Mouse (Mus musculus) ES-CJ7 (cell line): ENCODE results near the gene Ell.

Source experiments
- DNase-seq: peaks from one replicate; pipeline ENCODE4 v3.0.0; 2011; ENCODE audit warnings: low read depth, low spot score

The Ell gene

DNA sequence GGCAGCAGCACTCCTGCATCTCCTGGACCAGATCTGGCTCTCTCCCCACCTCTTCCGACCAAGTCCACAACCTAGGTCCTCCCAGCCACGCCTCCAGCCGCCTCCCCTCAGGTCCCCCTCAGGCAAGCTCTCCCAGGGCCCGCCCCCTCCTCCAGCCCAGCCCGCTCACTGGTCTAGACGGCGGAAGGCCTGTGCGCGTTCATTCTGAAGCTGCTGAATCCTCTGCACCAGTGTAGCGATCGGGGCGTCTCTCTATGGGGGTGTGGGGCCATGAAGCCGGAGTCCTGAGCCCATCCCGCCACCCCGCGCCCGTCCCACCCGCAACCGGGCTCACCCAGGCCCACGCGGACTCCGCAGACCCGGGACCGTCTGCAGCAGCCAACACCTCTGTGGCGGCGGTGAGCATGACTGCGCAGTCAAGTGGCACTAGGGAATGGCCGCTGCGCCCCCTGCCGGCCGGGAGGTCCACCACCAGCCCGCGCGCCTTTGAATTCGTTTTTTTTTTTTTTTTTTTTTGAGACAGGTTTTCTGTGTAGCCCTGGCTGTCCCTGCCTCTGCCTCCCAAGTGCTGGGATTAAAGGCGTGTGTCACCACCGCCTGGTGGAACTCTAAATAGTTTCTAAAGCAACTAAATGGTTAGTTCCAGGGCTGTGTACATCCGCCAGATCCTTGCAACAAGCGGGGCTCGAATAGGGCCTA, 32.8 kb upstream of the Ell start, which contains the start of gene Rex1bd:
TSS of gene Rex1bd (minus strand) at position 425 of the 699 bp plus-strand sequence.
- DNase-seq = peak; percentile 99

DNA sequence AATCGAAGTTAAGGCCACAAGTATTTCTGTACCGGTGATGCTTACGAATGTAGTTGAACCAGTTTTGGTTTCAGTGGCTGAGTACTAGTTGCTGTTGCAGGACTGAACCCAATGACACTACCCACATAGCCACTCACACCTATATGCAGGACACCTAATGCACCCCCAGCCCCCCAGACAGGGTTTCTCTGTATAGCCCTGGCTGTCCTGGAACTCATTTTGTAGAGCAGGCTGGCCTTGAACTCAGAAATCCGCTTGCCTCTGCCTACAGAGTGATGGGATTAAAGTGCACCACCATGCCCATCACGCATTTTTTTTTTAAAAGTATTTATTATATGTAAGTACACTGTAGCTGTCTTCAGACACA, 32.2 kb upstream of the Ell start:
- DNase-seq = no peak

DNA sequence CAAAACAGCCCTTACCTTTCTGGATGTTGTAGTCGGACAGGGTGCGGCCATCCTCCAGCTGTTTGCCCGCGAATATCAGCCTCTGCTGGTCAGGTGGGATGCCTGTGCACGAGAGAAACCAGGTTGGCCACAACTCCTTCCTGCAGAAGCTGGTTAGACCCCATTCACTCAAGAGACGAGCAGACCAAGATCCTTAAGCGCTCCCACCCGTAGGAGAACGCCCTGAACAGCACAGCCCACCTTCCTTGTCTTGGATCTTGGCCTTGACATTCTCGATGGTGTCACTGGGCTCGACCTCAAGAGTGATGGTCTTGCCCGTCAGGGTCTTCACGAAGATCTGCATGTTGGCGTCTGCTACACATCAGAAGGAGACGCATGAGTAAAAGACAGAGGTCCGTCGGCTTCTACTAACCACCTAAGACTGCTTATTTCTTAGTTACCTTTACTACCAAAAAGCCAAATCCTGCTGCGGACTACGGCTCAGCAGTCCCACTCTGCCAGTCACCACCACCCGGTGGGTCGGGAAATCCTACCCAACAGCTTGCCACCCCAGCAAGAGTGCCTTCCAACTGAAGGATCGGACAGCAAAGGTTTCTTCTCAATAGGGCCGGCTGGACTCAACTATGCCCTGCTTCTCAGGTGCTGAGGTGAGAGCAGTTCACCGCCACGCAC, 29.8 kb upstream of the Ell start:
- no peak for DNase-seq

DNA sequence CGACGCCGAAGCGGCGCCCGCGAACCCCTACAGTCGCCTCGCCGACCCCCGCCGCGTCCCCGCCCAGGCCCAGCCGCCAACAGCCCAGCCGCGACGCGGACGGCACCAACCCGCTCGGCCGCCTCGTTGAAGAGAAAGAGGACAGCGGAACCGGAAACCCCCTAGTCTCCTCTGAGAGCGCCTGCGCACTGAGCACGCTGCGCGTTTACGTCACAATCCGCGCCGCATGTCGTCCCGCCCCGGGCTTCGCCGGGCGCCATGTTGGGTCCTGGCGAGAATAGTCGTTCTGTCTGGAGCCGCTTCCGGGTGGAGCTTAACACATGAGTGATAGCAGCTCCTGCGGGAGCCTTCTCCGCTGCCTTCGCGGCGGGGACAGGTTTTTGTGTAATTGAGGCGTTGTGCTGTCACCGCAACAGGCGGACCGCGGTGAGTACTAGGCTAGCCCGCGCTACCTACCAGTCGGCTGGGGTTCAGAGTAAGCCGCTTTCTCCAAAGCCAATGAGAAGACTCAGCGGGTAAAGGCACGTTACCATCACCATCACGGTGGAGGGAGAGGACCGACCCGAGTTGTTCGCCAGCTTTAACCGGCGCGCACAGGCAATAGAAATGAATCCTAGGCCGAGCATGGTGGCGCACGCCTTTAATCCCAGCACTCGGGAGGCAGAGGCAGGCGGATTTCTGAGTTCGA, 28.9 kb upstream of the Ell start, which contains the start of gene Uba52:
TSS of gene Uba52 (minus strand) at position 574 of the 688 bp plus-strand sequence.
- DNase-seq = peak; percentile 99

DNA sequence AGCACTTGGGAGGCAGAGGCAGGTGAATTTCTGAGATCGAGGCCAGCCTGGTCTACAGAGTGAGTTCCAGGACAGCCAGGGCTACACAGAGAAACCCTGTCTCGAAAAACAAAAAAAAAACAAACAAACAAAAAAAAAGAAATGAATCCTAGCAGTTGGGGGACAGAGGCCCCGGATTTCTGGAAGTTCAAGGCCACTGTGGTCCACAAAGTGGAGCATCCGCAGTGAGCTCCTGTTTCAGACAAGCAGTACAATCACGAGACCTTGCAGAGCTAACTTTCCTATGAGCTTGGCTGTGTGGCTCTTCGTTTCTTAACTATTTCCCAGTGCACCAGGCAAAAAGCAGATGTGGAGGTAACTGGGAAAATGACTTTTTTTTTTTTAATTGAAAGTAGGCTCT, 28.1 kb upstream of the Ell start:
- DNase-seq = peak; percentile 58

DNA sequence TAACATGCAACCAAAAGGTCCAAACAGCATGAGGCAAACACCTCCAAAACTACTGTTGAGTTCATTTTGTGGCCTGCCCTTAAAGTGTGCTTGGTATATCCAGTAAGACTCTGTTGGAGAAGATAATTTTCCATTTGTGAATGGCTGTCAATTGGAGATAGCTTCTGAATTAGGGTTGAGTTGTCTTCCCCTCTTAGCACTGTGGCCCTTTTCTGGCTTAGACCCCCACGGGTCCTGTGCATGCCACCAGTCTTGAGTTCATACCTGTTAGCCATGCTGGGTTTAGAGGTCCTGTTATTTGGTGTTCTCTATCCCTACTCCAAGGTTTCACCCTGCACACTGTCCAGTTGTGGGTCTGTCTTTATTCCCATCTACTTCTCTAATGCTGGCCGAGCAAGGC, 27.5 kb upstream of the Ell start:
- DNase-seq = no peak

DNA sequence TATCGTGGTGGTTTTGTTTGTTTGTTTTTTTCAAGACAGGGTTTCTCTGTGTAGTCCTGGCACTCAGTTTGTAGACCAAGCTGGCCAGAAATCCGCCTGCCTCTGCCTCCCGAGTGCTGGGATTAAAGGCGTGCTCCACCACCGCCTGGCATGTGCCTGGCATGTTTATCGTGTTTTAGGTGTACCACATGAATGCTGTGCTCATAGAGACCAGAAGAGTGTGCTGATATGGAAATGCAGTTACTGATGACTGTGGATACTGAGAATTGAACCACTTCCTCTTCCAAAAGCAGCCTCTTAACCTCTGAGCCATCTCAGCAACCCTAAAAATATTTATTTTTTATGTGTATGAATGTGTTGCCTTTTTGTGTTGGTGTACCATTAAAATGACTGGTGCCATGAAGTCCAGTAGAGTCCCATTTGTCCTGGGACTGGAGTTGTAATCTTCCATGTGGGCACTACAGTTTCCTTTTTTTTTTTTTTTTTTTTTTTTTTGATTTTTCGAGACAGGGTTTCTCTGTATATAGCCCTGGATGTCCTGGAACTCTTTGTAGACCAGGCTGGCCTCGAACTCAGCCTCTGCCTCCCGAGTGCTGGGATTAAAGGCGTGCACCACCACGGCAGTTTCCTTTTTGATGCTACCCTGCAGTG, 26.9 kb upstream of the Ell start:
- DNase-seq = no peak

DNA sequence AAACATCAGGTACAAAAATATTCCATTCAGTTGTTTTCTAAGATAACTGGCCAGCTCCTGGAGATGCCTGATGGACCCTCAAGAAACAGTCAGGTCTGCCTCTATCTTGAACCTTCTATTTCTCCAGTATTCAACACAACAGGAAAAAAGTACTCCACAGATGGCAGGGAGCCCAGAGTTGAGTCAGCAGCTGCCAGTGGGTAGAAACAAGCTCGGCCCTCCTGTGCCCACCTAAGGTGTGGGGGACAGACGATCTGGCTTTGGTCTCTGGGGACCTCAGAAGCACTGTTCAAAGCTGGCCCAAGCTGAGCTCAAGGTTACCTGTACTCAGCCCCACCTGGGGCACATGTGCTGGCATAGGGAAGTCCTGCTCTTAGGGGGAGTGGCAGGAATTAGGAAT, 25.8 kb upstream of the Ell start:
- DNase-seq = no peak

DNA sequence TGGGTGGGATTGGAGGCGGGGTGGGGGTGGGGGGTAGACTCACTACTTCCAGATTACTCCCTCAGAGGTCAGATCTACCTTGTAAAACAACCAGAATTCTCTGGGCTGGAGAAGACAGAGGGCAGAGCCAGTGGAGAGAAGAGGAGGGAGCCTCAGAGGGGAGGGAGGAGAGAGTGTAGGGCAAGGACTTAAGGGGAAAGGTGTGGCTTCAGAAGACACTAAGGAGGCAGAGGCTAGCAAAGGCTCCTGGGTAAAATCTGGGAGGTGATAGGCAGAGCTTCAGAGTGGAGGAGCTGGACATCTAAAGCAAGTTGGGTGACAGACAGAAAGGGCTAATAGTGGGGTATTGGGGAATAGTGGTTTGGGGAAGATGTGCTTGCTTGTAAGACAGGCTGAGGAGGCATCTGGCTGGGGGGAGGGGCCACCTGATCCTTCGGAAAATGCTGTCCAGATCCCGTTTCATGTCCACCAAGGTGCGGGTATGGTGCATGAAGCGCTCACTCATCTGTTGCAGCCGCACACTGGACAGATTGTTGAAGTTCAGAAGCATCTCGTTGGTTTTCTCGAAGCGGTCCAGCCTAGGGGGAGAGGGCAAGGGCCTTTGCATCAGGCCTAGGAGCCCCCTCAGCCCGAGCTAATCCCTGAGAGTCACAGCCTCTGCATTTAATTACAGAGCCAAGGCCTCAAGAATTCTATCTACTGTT, 21.2 kb upstream of the Ell start:
- DNase-seq = peak; percentile 74

DNA sequence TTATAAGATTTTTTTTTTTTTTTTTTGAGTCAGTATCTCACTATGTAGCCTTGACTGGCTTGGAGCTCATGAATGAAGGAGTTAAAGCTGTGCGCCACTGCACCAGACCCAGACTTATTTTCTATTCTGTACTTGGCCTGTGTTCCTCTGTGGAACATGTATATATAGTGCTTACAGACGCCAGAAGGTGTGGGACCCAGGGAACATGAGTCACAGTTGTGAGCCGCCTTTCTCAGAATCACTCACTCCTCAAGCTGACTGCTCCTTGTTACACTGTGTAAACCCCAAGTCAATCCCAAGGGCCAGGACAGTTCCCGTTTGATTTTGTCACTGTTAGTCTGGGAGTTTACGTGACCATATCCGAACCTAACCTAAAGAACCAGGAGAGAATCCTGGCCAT, 20.2 kb upstream of the Ell start:
- DNase-seq = no peak

DNA sequence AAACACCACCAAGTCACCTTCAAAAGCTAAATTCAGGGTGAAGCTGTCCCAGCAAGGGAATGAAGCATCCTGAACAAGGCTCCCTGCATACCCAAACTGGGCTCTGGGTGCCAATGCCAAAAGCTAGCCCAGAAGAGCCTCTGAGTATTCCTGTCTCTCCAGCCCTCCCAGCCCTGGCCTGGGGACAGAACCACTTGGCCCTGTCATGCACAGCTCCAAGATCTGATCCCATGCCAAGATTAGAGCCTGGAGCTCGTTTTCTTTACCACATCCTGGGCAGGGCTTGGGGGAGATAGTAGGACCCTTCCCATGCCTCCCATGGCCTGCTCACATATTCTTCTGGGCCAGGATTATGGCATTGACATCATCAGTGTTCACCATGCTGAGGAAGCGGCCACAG, 19.7 kb upstream of the Ell start:
- no peak for DNase-seq

DNA sequence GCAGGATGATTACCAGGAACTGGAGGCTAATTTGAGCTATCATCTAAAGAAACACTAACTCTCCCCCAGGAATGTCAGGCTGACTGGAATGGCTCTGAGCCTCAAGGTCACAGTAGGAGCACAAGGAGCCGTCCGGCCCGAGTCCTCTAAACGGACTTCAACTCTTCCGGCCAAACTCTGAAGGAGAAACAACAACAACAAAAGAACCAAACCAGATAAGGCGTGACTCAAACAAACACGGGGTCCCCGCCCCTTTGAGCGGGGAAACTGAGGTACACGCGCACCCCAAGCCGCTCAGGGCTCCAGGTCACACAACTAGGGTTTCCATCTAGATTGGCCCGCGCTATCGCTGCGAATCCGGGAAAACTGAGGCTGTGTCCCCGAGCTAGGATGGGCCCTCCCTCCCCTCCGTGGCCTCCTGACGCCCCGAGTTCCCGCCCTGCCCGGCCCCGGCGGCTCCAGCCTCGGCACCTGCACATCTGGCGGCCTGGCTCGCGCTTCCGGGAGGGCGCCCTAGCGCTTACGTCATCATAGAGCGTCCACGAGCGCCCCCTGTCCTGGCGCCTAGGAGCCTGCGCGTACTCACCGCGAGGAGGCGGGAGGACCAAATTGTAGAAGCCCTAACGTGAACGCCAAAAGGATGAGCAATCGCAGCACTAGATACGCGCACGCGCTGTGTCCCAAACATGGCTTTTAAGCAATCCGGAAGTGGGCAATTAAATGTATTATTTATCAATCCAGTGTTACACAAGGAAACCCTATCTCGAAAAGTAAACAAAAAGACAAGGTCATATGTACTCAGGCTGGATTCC, 16.5 kb upstream of the Ell start:
- peak; percentile 100 for DNase-seq

DNA sequence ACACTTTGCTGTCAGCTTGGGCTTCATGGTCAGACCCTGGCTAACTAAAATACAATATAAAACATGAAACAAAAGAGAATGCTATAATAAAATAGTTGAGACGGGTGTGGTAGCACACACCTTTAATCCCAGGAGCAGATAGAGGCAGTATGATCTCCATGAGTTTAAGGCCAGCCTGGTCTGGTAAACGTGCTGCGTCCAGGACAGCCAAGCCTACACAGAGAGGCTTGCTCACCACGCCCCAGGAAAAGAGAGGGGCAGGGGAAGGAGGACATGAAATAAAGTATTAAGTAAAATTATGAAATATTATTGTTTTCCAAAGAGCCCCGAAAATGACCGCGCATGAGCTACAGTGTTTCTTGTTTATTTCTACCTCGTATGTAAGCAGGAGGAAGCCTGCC, 12.1 kb upstream of the Ell start:
- DNase-seq = no peak

DNA sequence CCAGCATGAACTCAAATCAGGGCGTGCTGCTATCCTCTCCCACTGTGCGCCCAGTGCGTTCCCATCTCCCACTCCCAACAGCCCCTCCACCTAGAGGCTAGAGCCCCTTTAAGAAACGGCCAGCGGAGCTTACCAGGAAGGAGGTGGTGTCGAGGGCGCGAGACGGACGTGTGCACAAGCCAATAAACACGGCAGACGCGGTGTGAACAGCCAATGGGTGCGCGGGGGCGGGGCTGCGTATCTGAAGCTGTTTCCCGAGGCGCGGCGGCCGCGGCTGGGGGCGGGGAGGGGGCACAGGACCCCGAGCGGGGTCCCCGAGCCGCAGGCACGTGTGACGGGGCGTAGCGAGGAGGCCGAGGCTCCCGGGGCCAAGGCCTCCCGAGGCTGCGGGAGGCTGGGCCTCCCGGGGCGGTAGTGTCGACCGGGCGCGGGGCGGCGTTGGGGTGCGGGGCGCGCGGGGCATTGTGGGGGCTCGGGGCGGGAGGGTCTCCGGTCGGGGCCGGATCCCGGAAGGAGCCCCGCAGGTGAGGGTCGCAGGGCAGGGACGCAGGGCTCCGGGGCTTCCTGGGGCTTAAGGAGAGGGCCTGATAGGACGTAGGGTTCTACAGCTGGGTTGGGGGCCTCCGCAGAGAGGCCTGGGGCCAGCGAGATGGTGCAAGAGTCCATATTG, 11.6 kb upstream of the Ell start, which contains the start of the genes Fkbp8 and Kxd1:
TSS of gene Fkbp8 (plus strand) at position 213 of the 670 bp plus-strand sequence.
TSS of gene Kxd1 (minus strand) at position 445 of the 670 bp plus-strand sequence.
- DNase-seq = peak; percentile 99

DNA sequence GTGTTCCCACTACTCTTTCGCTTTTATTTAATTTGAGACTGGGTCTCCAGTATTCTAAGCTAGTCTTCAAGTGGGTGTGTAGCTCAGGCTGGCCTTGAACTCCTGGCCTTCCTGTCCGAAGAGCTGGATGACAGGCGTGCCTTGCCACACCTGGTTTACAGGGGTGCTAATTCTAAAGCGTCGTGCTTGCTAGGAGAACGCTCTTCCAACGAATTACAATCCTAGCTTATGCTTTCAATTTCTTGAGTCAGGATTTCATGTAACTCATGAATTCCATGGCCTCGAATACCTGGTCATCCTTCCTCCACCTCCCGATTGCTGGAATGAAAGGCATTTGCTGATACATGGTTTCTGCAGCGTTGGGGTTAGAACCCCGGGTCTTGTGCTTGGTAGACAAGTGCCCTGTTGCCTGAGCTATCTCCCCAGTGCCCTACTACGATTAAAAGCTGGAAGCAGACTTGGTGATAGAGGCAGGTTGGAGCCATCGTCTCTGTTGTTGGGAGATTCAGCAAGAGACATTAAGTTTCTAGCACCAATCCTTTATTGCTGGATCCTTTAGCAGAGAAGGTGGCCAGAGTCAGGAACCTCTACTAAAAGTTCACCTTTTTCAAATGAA, 11.0 kb upstream of the Ell start:
- no peak for DNase-seq

DNA sequence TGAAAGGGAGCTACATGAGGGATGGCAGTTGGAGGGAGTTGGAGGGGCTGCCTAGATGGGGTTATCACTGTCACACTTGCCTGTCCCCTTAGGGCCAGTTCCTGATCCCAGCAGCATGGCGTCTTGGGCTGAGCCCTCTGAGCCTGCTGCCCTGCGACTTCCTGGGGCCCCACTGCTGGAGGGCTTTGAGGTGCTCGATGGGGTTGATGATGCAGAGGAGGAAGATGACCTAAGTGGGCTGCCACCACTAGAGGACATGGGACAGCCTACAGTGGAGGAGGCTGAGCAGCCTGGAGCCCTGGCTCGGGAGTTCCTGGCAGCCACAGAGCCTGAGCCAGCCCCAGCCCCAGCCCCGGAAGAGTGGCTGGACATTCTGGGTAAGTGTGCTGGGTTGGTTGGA, 10.0 kb upstream of the Ell start:
- DNase-seq = no peak

DNA sequence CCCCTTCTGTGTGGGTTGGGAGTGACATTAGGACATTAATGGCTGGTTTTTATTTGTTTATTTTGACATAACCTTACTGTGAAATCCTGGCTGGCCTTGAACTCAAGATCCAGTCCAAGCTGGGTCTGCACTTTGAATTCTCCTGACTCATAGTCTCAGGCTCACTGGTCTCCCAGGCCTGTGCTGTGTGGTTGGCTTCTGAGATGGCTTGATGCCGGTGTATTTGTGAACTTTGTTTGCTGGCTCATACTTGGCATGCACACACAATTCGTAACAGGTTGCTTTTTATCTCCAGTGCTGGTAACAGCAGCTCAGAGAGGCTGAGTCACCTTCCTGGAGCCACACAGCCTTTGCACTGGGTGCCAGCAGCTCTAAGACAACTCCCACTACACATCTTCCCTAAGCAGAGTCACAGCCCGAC, 9.5 kb upstream of the Ell start:
- no peak for DNase-seq

DNA sequence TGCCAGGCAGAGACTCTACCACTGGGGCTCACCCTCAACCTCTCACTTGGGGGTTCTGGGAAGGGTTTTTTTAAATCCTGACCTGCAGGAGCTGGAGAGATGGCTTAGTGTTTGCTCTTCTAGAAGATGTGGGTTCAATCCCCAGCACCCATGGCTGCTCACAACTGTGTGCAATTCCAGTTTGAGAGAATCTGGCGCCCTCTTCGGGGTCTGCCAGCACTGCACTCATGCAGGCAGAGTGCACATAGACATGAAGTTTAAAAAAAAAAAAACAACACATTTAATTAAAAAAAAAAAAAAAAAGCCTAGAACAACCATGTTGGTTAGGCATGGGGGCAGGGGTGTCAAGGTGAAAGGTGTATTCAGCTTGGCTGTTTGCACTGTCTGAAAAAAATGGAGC, 8.9 kb upstream of the Ell start:
- no peak for DNase-seq

DNA sequence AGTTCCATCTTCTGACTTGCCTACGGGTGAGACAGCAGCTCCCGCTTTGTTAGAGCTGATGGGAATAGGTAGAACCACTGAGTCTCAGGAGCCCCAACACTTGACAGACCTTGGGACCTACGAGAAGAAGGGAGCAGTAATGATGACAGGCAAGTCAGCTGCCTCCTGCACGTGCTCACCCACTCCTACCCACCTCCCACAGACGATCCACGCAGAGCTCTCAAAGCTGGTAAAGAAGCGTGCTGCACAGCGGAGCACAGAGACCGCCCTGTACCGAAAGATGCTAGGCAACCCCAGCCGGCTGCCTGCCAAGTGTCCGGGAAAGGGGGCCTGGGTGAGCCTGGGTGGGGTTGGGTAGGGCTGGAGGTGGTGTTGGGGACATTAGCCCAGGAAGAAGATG, 5.0 kb upstream of the Ell start:
- no peak for DNase-seq

DNA sequence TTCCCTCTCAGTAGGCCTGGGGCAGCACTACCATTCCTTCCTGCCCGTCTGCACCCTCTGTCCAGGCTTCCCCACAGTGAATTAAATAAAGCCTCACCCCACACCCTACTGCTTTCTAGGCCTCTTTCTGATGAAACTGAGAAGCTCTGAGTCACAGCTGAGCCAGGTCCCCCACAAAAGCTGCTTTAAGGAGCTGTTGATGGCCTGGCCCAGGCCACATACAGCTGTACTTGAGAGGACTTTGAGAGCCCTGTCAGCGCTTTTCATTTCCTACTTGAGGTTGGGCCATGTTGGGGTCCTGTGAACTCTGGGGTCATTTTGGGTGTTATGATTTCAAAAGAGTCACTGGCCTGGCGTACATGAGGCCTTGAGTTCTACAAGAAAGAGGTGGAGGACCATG, 4.0 kb upstream of the Ell start:
- DNase-seq = no peak
